Mouse (Mus musculus): ENCODE results near the gene C1qc.

DNA sequence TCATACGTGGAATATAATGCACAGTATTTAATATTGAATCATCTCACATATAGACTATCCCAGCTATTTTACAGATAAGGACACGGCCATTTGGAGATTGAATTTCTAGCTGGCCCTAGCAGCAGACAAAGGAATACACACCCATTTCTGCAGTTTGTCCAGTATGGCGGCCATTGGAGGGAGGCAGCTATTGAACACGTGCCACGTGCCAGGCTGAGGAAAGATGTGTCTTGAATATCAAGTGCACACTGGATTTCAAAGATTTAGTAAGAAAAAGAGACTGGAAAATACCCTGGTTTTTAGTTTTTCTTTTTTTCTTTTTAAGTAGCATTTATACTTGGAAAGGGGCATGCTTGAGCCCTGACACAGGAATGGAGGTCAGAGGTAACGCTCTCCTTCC is 45.7 kb downstream of the C1qc start:
- TF ChIP-seq POLR2A (IDR thresholded peaks at IDR 0.05; ENCODE audit: low read depth, low read length) = no peak
- no peak for TF ChIP-seq CTCF (IDR thresholded peaks at IDR 0.05; ENCODE audit: extremely low read depth, insufficient read depth, insufficient read length, insufficient replicate concordance)

All from spleen, adult 2 months (tissue).